Mouse (Mus musculus): ENCODE results near the gene Oxct2a.

DNA sequence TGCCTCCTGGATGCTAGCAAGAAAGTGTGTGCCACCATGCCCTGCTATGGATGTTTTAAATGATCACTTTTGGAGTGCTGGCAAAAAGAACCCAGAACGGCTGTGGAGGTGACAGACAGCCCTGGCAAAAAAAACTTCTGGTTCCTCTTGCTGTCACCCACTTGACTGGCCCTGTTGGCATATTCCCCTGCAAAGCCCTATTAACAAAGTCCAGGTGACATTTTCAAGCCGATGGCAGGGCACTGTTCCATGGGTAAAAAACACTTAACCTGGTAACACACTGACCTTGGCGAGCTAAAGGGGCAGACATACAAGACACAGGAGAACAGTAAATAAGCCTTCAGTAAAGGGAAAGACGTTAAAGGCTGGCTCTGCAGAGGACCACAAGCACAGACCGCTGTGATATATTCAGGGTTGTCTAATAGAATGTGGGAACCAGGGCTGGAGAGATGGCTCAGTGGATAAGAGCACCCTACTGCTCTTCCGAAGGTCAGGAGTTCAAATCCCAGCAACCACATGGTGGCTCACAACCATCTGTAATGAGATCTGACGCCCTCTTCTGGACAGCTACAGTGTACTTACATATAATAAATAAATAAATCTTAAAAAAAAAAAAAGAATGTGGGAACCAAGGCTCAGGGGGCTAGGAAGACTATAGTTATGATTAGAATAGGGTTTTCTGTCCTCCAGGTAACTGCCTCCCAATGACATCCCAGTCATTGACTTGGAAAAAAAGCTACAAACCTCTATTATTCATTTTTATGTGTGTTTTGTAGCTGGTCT, 29.6 kb downstream of the Oxct2a start:
- TF ChIP-seq CTCF (IDR thresholded peaks at IDR 0.05; ENCODE audit: insufficient read depth, low read depth, low read length) (no peak), POLR2A (IDR thresholded peaks at IDR 0.05; ENCODE audit: insufficient read depth, low read depth, low read length) (no peak)

Data from olfactory bulb, adult 2 months (tissue).